Mouse (Mus musculus) CH12.LX (cell line): ENCODE data around the gene Trpm7. TPM values are rescaled to one million over a fixed set of nuclear protein-coding genes. Genes with fewer than 3 reads are reported as not detected.

ENCODE experiments used
- DNase-seq: peaks from one replicate; pipeline ENCODE4 v3.0.0-alpha.2; 2013; ENCODE audit errors: extremely low read depth
- H3K27ac ChIP-seq: 2 replicates; pipeline ENCODE4 v1.5.1; 2012; ENCODE audit warnings: low read depth, mild to moderate bottlenecking, control low read depth, moderate library complexity; ENCODE audit not compliant: insufficient read depth
- H3K27me3 ChIP-seq: replicated peaks from 2 replicates; pipeline ENCODE3; 2012; ENCODE audit warnings: inconsistent platforms
- H3K36me3 ChIP-seq, 2 experiments: replicated peaks in 1 of 2; 2 replicates each; pipeline versions ENCODE3 to v1.6.1; 2012; ENCODE audit warnings: inconsistent platforms in 1 of 2, low read length in 1 of 2, mild to moderate bottlenecking in 1 of 2, mixed read lengths in 1 of 2, moderate library complexity in 1 of 2; ENCODE audit not compliant: control insufficient read depth in 1 of 2, insufficient read depth in 1 of 2
- H3K4me1 ChIP-seq, 2 experiments: 2 replicates each; pipeline ENCODE4 v1.6.1; 2012; ENCODE audit warnings: inconsistent platforms in 1 of 2, moderate library complexity in 1 of 2; ENCODE audit not compliant: insufficient read depth in 2 of 2, control insufficient read depth in 1 of 2
- H3K4me2 ChIP-seq: 2 replicates; pipeline ENCODE4 v1.6.1; 2012; ENCODE audit warnings: low read depth, mild to moderate bottlenecking, control low read depth; ENCODE audit not compliant: poor library complexity, insufficient read depth, severe bottlenecking
- H3K4me3 ChIP-seq, 3 experiments: fragments of 150-350 bp in 1 of 3; sonication (generic) in 1 of 3; replicated peaks in 1 of 3; 2 replicates each; pipeline versions ENCODE3 to v1.5.1; 2011 to 2012; ENCODE audit warnings: low read depth in 2 of 3, low read length in 2 of 3, mild to moderate bottlenecking in 2 of 3, moderate library complexity in 2 of 3, control low read depth in 1 of 3, improper control_type of control experiment in 1 of 3, inconsistent platforms in 1 of 3, mixed read lengths in 1 of 3; ENCODE audit not compliant: poor library complexity in 1 of 3
- H3K79me2 ChIP-seq: replicated peaks from 2 replicates; pipeline ENCODE4 v1.6.1; 2012; ENCODE audit warnings: mild to moderate bottlenecking, moderate library complexity; ENCODE audit not compliant: control insufficient read depth, poor library complexity, insufficient read depth, severe bottlenecking; ENCODE audit errors: extremely low read depth
- H3K9ac ChIP-seq: 2 replicates; pipeline ENCODE4 v1.6.1; 2012; ENCODE audit warnings: low read depth, mild to moderate bottlenecking, control low read depth, moderate library complexity; ENCODE audit not compliant: insufficient read depth
- H3K9me3 ChIP-seq: replicated peaks from 2 replicates; pipeline ENCODE3; 2012; ENCODE audit warnings: low read length, inconsistent platforms, mixed read lengths
- CHD1 ChIP-seq: IDR thresholded peaks from 2 replicates; pipeline ENCODE4 v1.6.1; 2012; ENCODE audit warnings: low read depth, low read length, improper control_type of control experiment, inconsistent platforms
- CHD2 ChIP-seq: IDR thresholded peaks from 2 replicates; pipeline ENCODE4 v1.6.1; 2011; ENCODE audit warnings: low read length, improper control_type of control experiment
- HCFC1 ChIP-seq: IDR thresholded peaks from 2 replicates; pipeline ENCODE4 v1.6.1; 2012; ENCODE audit warnings: low read depth, mild to moderate bottlenecking, inconsistent platforms, low read length, improper control_type of control experiment
- IRF4 ChIP-seq: IDR thresholded peaks from 2 replicates; pipeline ENCODE4 v1.6.1; 2014; ENCODE audit warnings: low read depth, mild to moderate bottlenecking, inconsistent platforms, low read length, improper control_type of control experiment
- MAFK ChIP-seq: IDR thresholded peaks from 2 replicates; pipeline ENCODE4 v1.6.1; 2011; ENCODE audit warnings: low read length, improper control_type of control experiment; ENCODE audit not compliant: insufficient replicate concordance
- MAZ ChIP-seq: IDR thresholded peaks from 2 replicates; pipeline ENCODE4 v1.6.1; 2012; ENCODE audit warnings: low read depth, mild to moderate bottlenecking, inconsistent platforms, low read length, improper control_type of control experiment, moderate library complexity
- MXI1 ChIP-seq: IDR thresholded peaks from 2 replicates; pipeline ENCODE4 v1.6.1; 2011; ENCODE audit warnings: mild to moderate bottlenecking, low read depth, low read length, improper control_type of control experiment
- NRF1 ChIP-seq: IDR thresholded peaks from 2 replicates; pipeline ENCODE4 v1.6.1; 2014; ENCODE audit warnings: low read depth, mild to moderate bottlenecking, inconsistent platforms, low read length, improper control_type of control experiment, moderate library complexity
- PAX5 ChIP-seq: IDR thresholded peaks from 2 replicates; pipeline ENCODE4 v1.6.1; 2012; ENCODE audit warnings: low read length, inconsistent platforms, mixed read lengths
- SMC3 ChIP-seq: IDR thresholded peaks from 2 replicates; pipeline ENCODE4 v1.6.1; 2011; ENCODE audit warnings: low read depth, low read length, improper control_type of control experiment
- TBP ChIP-seq: conservative IDR thresholded peaks from 2 replicates; pipeline ENCODE4 v1.6.1; 2011; ENCODE audit warnings: low read depth, low read length, improper control_type of control experiment
- USF1 ChIP-seq: IDR thresholded peaks from 2 replicates; pipeline ENCODE4 v1.6.1; 2014; ENCODE audit warnings: low read depth, mild to moderate bottlenecking, inconsistent platforms, low read length, improper control_type of control experiment
- USF2 ChIP-seq: conservative IDR thresholded peaks from 2 replicates; pipeline ENCODE4 v1.6.1; 2011; ENCODE audit warnings: low read depth, low read length, improper control_type of control experiment
- ZMIZ1 ChIP-seq: IDR thresholded peaks from 2 replicates; pipeline ENCODE4 v1.6.1; 2012; ENCODE audit warnings: low read depth, mild to moderate bottlenecking, inconsistent platforms, low read length, improper control_type of control experiment
- dilution Hi-C: fragments of 300-500 bp; cut with MboI; formaldehyde crosslinking; loops from 2 replicates; pipeline ENCODE4 v1.14.3; 2020; ENCODE audit warnings: low sequenced_read_pairs; ENCODE audit not compliant: extremely low pct_unique_long_range_greater_than_20kb, extremely low pct_ligation_motif_present
- in situ Hi-C: fragments of 300-500 bp; cut with MboI; formaldehyde crosslinking; loops from 3 replicates; pipeline ENCODE4 v1.14.3; 2019; ENCODE audit warnings: low sequenced_read_pairs, low pct_ligation_motif_present, low pct_unique_long_range_greater_than_20kb, mixed read lengths
- polyA plus RNA-seq: library from polyadenylated mRNA; unstranded; fragments of >175 nt; gene quantifications from 2 replicates; pipeline ENCODE4 v1.2.1, GENCODE M21; 2012; ENCODE audit warnings: low read depth; ENCODE audit not compliant: insufficient read length
- total RNA-seq, 2 experiments: library from RNA; depleted of rRNA; stranded (reverse); fragments of 300-350 nt in 1 of 2; fragments of >200 nt in 1 of 2; gene quantifications; 2 replicates each; pipeline ENCODE4 v1.2.3; 2012 to 2014

Gene Trpm7
- total and polyA plus RNA-seq, 3 experiments: 14.1 to 30.1 (median 23.7) TPM

GRCm38 (mm10) chr2:126866301-126866700 lies 9.7 kb downstream of the Trpm7 start:
- dilution Hi-C loops: no loop called here
- Histone ChIP-seq H3K36me3 (peaks cover 0 to 6% of the 10 kb centered on the region in 2 experiments), H3K27me3 (no peaks in the 10 kb centered on the region), H3K4me2 (no peak overlapping the region), H3K4me1 (peaks cover 4% of the 10 kb centered on the region in 2 experiments; a peak in 2 of 4 replicates), H3K4me3 (no peak overlapping the region), H3K9me3 (no peaks in the 10 kb centered on the region), H3K27ac (no peak overlapping the region), H3K79me2 (peaks cover 41% of the 10 kb centered on the region), H3K9ac (no peak overlapping the region)
- TF ChIP-seq HCFC1: no peak
- no peak for TF ChIP-seq USF1
- no peak for TF ChIP-seq SMC3
- no peak for TF ChIP-seq CHD1
- TF ChIP-seq IRF4: no peak
- TF ChIP-seq CHD2: no peak
- no peak for TF ChIP-seq MAZ
- TF ChIP-seq MAFK: no peak
- TF ChIP-seq MXI1: no peak
- TF ChIP-seq PAX5: no peak
- DNase-seq: no peak
- in situ Hi-C loops: no loop called here

GRCm38 (mm10) chr2:126865501-126866199 lies 10.4 kb downstream of the Trpm7 start:
- peaks cover 0 to 6% of the 10 kb centered on the region in 2 experiments for H3K36me3 ChIP-seq
- no peak overlapping the region for H3K27ac ChIP-seq
- TF ChIP-seq CHD1 (no peak), MXI1 (no peak), USF2 (no peak), ZMIZ1 (no peak), USF1 (no peak), NRF1 (no peak), TBP (no peak)
- no peak overlapping the region for H3K4me3 ChIP-seq
- DNase-seq: no peak
- H3K9me3 ChIP-seq: no peaks in the 10 kb centered on the region
- no peak overlapping the region for H3K9ac ChIP-seq
- no peak overlapping the region for H3K4me2 ChIP-seq
- dilution Hi-C loops: no loop called here
- H3K79me2 ChIP-seq: peaks cover 41% of the 10 kb centered on the region
- in situ Hi-C loops: no loop called here
- no peaks in the 10 kb centered on the region for H3K27me3 ChIP-seq
- H3K4me1 ChIP-seq: peaks cover 4% of the 10 kb centered on the region in 2 experiments; a peak in 2 of 4 replicates
